Mouse (Mus musculus): Measurements from ENCODE around the gene Prss41. TPM values are rescaled to one million over a fixed set of nuclear protein-coding genes. Genes with fewer than 3 reads are reported as not detected.

Gene Prss41
- polyA plus RNA-seq, 1 experiment from 2014 or later, result 0.42 TPM

Small RNA genes lying within 50 kb of the gene (microRNA-seq; reads per million reads assigned to microRNA genes)
- gene Mir5125 (ENCODE audit: borderline number of aligned reads), result not detected

Other genes starting within 250 kb of the Prss41 start
- gene Zfp13, start 244.7 kb downstream of the Prss41 start, polyA plus RNA-seq (2015; fragmentation: Nextera tagmentation; extraction: Ambion mirVana), result 1.5 and 1.7 TPM in 2 replicates
- 0.05 and 0.08 TPM in 2 replicates for gene Zscan10, start 243.3 kb downstream of the Prss41 start, polyA plus RNA-seq (2015; fragmentation: Nextera tagmentation; extraction: Ambion mirVana)
- gene Mmp25, start 198.9 kb downstream of the Prss41 start, polyA plus RNA-seq (2015; fragmentation: Nextera tagmentation; extraction: Ambion mirVana), result 0.59 and 1.1 TPM in 2 replicates
- gene Bicdl2, start 183.7 kb downstream of the Prss41 start, polyA plus RNA-seq (2015; fragmentation: Nextera tagmentation; extraction: Ambion mirVana), result 0.58 and 0.99 TPM in 2 replicates
- gene Hcfc1r1, start 170.6 kb downstream of the Prss41 start, polyA plus RNA-seq (2015; fragmentation: Nextera tagmentation; extraction: Ambion mirVana), result 62.0 and 70.7 TPM in 2 replicates
- 47.3 and 50.7 TPM in 2 replicates for gene Thoc6, start 170.3 kb downstream of the Prss41 start, polyA plus RNA-seq (2015; fragmentation: Nextera tagmentation; extraction: Ambion mirVana)
- 6.0 and 9.4 TPM in 2 replicates for gene Tnfrsf12a, start 166.7 kb downstream of the Prss41 start, polyA plus RNA-seq (2015; fragmentation: Nextera tagmentation; extraction: Ambion mirVana)
- 0.39 and 0.45 TPM in 2 replicates for gene Cldn6, start 164.9 kb downstream of the Prss41 start, polyA plus RNA-seq (2015; fragmentation: Nextera tagmentation; extraction: Ambion mirVana)
- 0.57 and 1.3 TPM in 2 replicates for gene Cldn9, start 160.1 kb downstream of the Prss41 start, polyA plus RNA-seq (2015; fragmentation: Nextera tagmentation; extraction: Ambion mirVana)
- gene 1520401A03Rik, start 121.4 kb downstream of the Prss41 start, polyA plus RNA-seq (2015; fragmentation: Nextera tagmentation; extraction: Ambion mirVana), result 0.26 and 0.77 TPM in 2 replicates
- 35.9 and 40.1 TPM in 2 replicates for gene Pkmyt1, start 117.8 kb downstream of the Prss41 start, polyA plus RNA-seq (2015; fragmentation: Nextera tagmentation; extraction: Ambion mirVana)
- gene Paqr4, start 103.3 kb downstream of the Prss41 start, polyA plus RNA-seq (2015; fragmentation: Nextera tagmentation; extraction: Ambion mirVana), result 6.1 and 7.6 TPM in 2 replicates
- 7.2 and 7.3 TPM in 2 replicates for gene Kremen2, start 98.3 kb downstream of the Prss41 start, polyA plus RNA-seq (2015; fragmentation: Nextera tagmentation; extraction: Ambion mirVana)
- gene Flywch1, start 72.6 kb downstream of the Prss41 start, polyA plus RNA-seq (2015; fragmentation: Nextera tagmentation; extraction: Ambion mirVana), result 37.7 and 41.0 TPM in 2 replicates
- gene Flywch2, start 58.1 kb downstream of the Prss41 start, polyA plus RNA-seq (2015; fragmentation: Nextera tagmentation; extraction: Ambion mirVana), result 13.4 and 14.6 TPM in 2 replicates
- gene Srrm2, start 53.6 kb downstream of the Prss41 start, polyA plus RNA-seq (2015; fragmentation: Nextera tagmentation; extraction: Ambion mirVana), result 318 and 508 TPM in 2 replicates
- gene Elob, start 15.0 kb downstream of the Prss41 start, polyA plus RNA-seq (2015; fragmentation: Nextera tagmentation; extraction: Ambion mirVana), result 1,085 and 1,139 TPM in 2 replicates
- 0.40 and 0.48 TPM in 2 replicates for gene Prss33, start 8.1 kb downstream of the Prss41 start, polyA plus RNA-seq (2015; fragmentation: Nextera tagmentation; extraction: Ambion mirVana)
- 0.12 and 0.14 TPM in 2 replicates for gene Prss32, start 317 bp downstream of the Prss41 start, polyA plus RNA-seq (2015; fragmentation: Nextera tagmentation; extraction: Ambion mirVana)
- gene Prss21, start 23.9 kb upstream of the Prss41 start, polyA plus RNA-seq (2015; fragmentation: Nextera tagmentation; extraction: Ambion mirVana), result not detected in 2 replicates
- gene Dcpp1, start 36.7 kb upstream of the Prss41 start, polyA plus RNA-seq (2015; fragmentation: Nextera tagmentation; extraction: Ambion mirVana), result 3.0 TPM in 2 replicates
- 0.65 and 1.1 TPM in 2 replicates for gene Dcpp2, start 36.7 kb upstream of the Prss41 start, polyA plus RNA-seq (2015; fragmentation: Nextera tagmentation; extraction: Ambion mirVana)
- 1.9 and 3.2 TPM in 2 replicates for gene Dcpp3, start 73.3 kb upstream of the Prss41 start, polyA plus RNA-seq (2015; fragmentation: Nextera tagmentation; extraction: Ambion mirVana)
- 1.6 and 1.8 TPM in 2 replicates for gene Sbp, start 97.5 kb upstream of the Prss41 start, polyA plus RNA-seq (2015; fragmentation: Nextera tagmentation; extraction: Ambion mirVana)
- 2.8 and 3.9 TPM in 2 replicates for gene Sbpl, start 111.1 kb upstream of the Prss41 start, polyA plus RNA-seq (2015; fragmentation: Nextera tagmentation; extraction: Ambion mirVana)
- 0.65 and 0.77 TPM in 2 replicates for gene Prss30, start 136.4 kb upstream of the Prss41 start, polyA plus RNA-seq (2015; fragmentation: Nextera tagmentation; extraction: Ambion mirVana)
- gene Prss22, start 153.9 kb upstream of the Prss41 start, polyA plus RNA-seq (2015; fragmentation: Nextera tagmentation; extraction: Ambion mirVana), result 0.22 and 0.70 TPM in 2 replicates
- gene Prss27, start 194.0 kb upstream of the Prss41 start, polyA plus RNA-seq (2015; fragmentation: Nextera tagmentation; extraction: Ambion mirVana), result 0.93 and 2.4 TPM in 2 replicates
- gene Kctd5, start 229.3 kb upstream of the Prss41 start, polyA plus RNA-seq (2015; fragmentation: Nextera tagmentation; extraction: Ambion mirVana), result 36.1 and 36.3 TPM in 2 replicates

Data from thymus, postnatal 0 days (tissue).